ENCODE assay signal across 8 mouse cellular contexts in genomic region chr8:11085244-11085643, GRCm38 (mm10).
A peak's percentile ranks its signal among the peaks of the same experiment; 100 is the strongest.
DNase-seq lines count a peak whose midpoint lies in the region; ATAC-seq and TF ChIP-seq lines count a peak whose summit lies in the region.

No protein-coding gene starts in this region.

- peaks cover 14% of the 10 kb centered on the region for H3K4me1 ChIP-seq in lung, adult 2 months (ENCODE audit: control insufficient read depth, insufficient read depth, low read length)

- no peak for TF ChIP-seq POLR2A in lung, adult 2 months (IDR thresholded peaks at IDR 0.05; ENCODE audit: borderline replicate concordance, extremely low read depth, low read depth, low read length)

- DNase-seq in right cerebral cortex, adult 18-20 months = peak; percentile 78
- no peak for DNase-seq in right cerebral cortex, postnatal 4 days
- DNase-seq in heart, adult 18-20 months = peak; percentile 69 to 83
- peak; percentile 49 for DNase-seq in lung, adult 2 months
- no peak for DNase-seq in cerebellum, postnatal 10 days
- no peak for DNase-seq in embryo, embryonic 10.5 days (ENCODE audit: low spot score)

- WGBS in lung, adult 2 months = 43% methylated on average over 1 of the region's 1 CpGs

- TF ChIP-seq CTCF in lung, adult 2 months (IDR thresholded peaks at IDR 0.05; ENCODE audit: insufficient read depth, low read length) = no peak

- no peak for ATAC-seq in megakaryocyte progenitor cell, adult 5-6 weeks (replicated peaks; ENCODE audit: poor library complexity)
- ATAC-seq in megakaryocyte-erythroid progenitor cell, adult 5-6 weeks (replicated peaks; ENCODE audit: low FRiP score, low TSS enrichment, poor library complexity, severe bottlenecking) = no peak

- H3K4me3 ChIP-seq in lung, adult 2 months (replicated peaks; ENCODE audit: extremely low read depth, low read depth, low read length) = no peak overlapping the region

Comparison
In these comparisons a context has a peak if more than half of its experiments do, and no peak if none do; other contexts are left out.
1. DNase-seq: peak in right cerebral cortex, adult 18-20 months (single experiment), heart, adult 18-20 months (2 of 2) and lung, adult 2 months (single experiment); none in right cerebral cortex, postnatal 4 days (single experiment), cerebellum, postnatal 10 days (0 of 2) and embryo, embryonic 10.5 days (single experiment).